Mouse (Mus musculus): ENCODE results near the gene Tmem39a. TPM values are rescaled to one million over a fixed set of nuclear protein-coding genes. Genes with fewer than 3 reads are reported as not detected.

Gene Tmem39a
- polyA plus RNA-seq, 1 experiment = 35.7 TPM

DNA sequence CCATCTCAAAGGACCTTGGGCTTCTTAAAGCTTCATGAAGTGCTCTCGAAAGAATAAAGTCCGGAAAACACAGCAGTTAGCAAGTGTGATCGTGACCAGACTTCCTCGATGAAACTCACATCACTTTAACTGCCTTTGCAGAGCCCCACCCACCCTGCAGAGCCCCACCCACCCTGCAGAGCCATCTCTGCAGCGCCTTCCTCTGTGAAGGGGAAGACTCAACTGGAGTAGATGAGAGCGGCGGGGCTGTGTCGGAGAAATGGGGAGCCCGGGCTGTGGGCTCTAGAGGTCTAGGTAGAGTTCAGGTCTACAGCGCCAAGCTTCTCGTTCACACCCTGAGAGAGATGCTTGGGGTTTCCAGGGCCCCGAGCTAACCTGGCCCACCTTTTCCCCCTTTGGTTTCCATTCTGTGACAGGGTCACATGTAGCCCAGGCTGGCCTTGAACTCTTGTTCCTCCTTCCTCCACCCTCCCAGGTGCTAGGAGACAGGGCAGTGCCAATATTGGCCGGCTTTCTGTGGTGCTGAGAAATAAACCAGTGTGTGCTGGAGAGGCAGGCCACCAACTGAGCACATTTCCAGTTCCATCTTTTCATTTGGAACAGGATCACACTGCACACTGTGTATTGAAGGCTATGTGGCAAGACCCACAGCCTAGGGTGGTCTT, 19.6 kb upstream of the Tmem39a start:
- no peak overlapping the region for H3K27ac ChIP-seq (ENCODE audit: control insufficient read depth, insufficient read depth, low read depth, low read length, poor library complexity)
- 82% methylated on average over 13 of the region's 13 CpGs for WGBS
- H3K4me3 ChIP-seq (replicated peaks; ENCODE audit: control insufficient read depth, low read depth, low read length) = no peak overlapping the region
- no peaks in the 10 kb centered on the region for H3K4me1 ChIP-seq (ENCODE audit: control insufficient read depth, insufficient read depth, low read length)
- TF ChIP-seq POLR2A (IDR thresholded peaks at IDR 0.05; ENCODE audit: borderline replicate concordance, control insufficient read depth, low read depth, low read length) (no peak), CTCF (IDR thresholded peaks at IDR 0.05; ENCODE audit: control insufficient read depth, insufficient read depth, low read length) (no peak)

GRCm38 (mm10) chr16:38548000-38548399, 10.5 kb upstream of the Tmem39a start:
- Histone ChIP-seq H3K27ac (ENCODE audit: control insufficient read depth, insufficient read depth, low read depth, low read length, poor library complexity) (no peak overlapping the region), H3K4me3 (replicated peaks; ENCODE audit: control insufficient read depth, low read depth, low read length) (no peak overlapping the region), H3K4me1 (ENCODE audit: control insufficient read depth, insufficient read depth, low read length) (no peaks in the 10 kb centered on the region)
- TF ChIP-seq POLR2A (IDR thresholded peaks at IDR 0.05; ENCODE audit: borderline replicate concordance, control insufficient read depth, low read depth, low read length) (no peak), CTCF (IDR thresholded peaks at IDR 0.05; ENCODE audit: control insufficient read depth, insufficient read depth, low read length) (no peak)
- WGBS = 50% methylated on average over 1 of the region's 1 CpGs

GRCm38 (mm10) chr16:38549479-38550396, 8.8 kb upstream of the Tmem39a start, which contains the start of gene Poglut1:
Gene Poglut1, minus strand, starts transcription at chr16:38550258.
- TF ChIP-seq CTCF (IDR thresholded peaks at IDR 0.05; ENCODE audit: control insufficient read depth, insufficient read depth, low read length) = no peak
- TF ChIP-seq POLR2A (IDR thresholded peaks at IDR 0.05; ENCODE audit: borderline replicate concordance, control insufficient read depth, low read depth, low read length) = peak; percentile 68; the same call in 1 of the 2 replicates
- peak within 1 kb of the TSS; percentile 88 for H3K4me3 ChIP-seq (replicated peaks; ENCODE audit: control insufficient read depth, low read depth, low read length)
- WGBS = 4% methylated on average over 54 of the region's 54 CpGs
- no peaks in the 10 kb centered on the region for H3K4me1 ChIP-seq (ENCODE audit: control insufficient read depth, insufficient read depth, low read length)
- H3K27ac ChIP-seq (ENCODE audit: control insufficient read depth, insufficient read depth, low read depth, low read length, poor library complexity) = no peak within 1 kb of the TSS

DNA sequence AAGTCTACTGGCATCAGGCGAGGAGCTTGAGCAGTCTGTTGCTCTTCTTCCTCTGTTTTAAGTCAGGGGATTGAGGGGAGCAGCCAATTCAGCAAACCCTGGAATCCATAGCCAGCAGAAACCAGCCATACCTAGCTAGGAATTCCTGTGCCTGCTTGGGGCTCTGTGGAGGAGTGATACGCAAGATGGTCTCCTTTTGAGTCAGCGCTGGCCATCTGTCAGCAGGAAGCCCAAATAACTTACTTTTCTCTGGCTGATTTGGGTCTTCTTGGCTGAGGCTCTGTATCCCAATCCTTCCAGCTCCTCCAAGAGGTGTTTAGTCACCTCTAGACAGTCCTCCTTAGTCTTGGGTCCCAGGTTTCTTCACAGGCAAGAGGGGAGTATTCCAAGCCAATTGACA, 2.5 kb upstream of the Tmem39a start:
- TF ChIP-seq CTCF (IDR thresholded peaks at IDR 0.05; ENCODE audit: control insufficient read depth, insufficient read depth, low read length) = no peak
- TF ChIP-seq POLR2A (IDR thresholded peaks at IDR 0.05; ENCODE audit: borderline replicate concordance, control insufficient read depth, low read depth, low read length) = no peak
- Histone ChIP-seq H3K4me3 (replicated peaks; ENCODE audit: control insufficient read depth, low read depth, low read length) (no peak overlapping the region), H3K4me1 (ENCODE audit: control insufficient read depth, insufficient read depth, low read length) (no peaks in the 10 kb centered on the region), H3K27ac (ENCODE audit: control insufficient read depth, insufficient read depth, low read depth, low read length, poor library complexity) (no peak overlapping the region)
- WGBS = 79% methylated on average over 3 of the region's 3 CpGs

DNA sequence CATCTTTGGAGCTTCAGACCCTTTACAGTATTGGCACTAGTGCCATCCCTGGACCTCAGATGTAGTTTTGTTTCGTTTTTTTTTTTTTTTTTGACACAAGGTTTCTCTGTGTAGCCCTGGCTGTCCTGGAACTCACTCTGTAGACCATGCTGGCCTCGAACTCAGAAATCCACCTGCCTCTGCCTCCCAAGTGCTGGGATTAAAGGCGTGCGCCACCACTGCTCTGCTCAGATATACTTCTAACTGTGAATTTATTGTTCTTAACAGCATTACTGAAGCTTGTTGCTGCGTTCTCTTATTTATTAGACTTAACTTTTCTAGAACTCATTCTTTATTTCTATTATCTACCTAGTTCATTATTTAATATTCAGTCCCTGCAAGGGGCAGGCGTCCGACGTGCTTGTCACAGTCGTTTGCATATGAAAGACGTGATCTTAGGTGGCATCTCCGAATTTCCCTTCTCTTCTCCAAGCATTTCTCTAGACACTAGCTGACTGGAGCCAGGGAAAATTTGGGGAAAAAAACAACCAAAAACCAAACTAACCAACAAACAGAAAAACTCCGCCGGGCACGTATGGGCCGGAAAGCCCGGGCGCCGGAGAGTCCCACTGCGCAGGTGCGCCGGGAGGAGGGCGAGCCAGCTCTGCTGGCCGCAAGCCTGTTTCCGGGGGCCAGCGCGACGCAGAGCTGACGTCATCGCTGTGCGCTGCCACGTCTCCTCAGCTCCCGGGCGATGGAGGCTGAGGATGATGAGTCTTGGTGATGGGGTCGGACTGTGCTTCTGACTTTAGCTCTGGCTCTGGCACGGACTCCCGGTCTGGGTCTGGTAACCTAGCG, 3.9 kb downstream of the Tmem39a start:
- 5% methylated on average over 37 of the region's 37 CpGs for WGBS
- peak overlapping the region; percentile 90 for H3K4me3 ChIP-seq (replicated peaks; ENCODE audit: control insufficient read depth, low read depth, low read length)
- TF ChIP-seq CTCF (IDR thresholded peaks at IDR 0.05; ENCODE audit: control insufficient read depth, insufficient read depth, low read length) (no peak), POLR2A (IDR thresholded peaks at IDR 0.05; ENCODE audit: borderline replicate concordance, control insufficient read depth, low read depth, low read length) (peak; percentile 83)
- peak overlapping the region; percentile 41 for H3K27ac ChIP-seq (ENCODE audit: control insufficient read depth, insufficient read depth, low read depth, low read length, poor library complexity)
- H3K4me1 ChIP-seq (ENCODE audit: control insufficient read depth, insufficient read depth, low read length) = no peaks in the 10 kb centered on the region; the same call in 1 of the 2 replicates

- H3K4me1 ChIP-seq (ENCODE audit: control insufficient read depth, insufficient read depth, low read length) = no peaks in the 10 kb centered on the region; the same call in 1 of the 2 replicates
- peak overlapping the region; percentile 90 for H3K4me3 ChIP-seq (replicated peaks; ENCODE audit: control insufficient read depth, low read depth, low read length)
- peak overlapping the region; percentile 41 for H3K27ac ChIP-seq (ENCODE audit: control insufficient read depth, insufficient read depth, low read depth, low read length, poor library complexity)
- WGBS = under 1% methylated on average over 25 of the region's 25 CpGs
- TF ChIP-seq POLR2A (IDR thresholded peaks at IDR 0.05; ENCODE audit: borderline replicate concordance, control insufficient read depth, low read depth, low read length) (no peak), CTCF (IDR thresholded peaks at IDR 0.05; ENCODE audit: control insufficient read depth, insufficient read depth, low read length) (no peak)
Measured at GRCm38 (mm10) chr16:38562968-38563327, 4.5 kb downstream of the Tmem39a start.

- TF ChIP-seq CTCF (IDR thresholded peaks at IDR 0.05; ENCODE audit: control insufficient read depth, insufficient read depth, low read length) (no peak), POLR2A (IDR thresholded peaks at IDR 0.05; ENCODE audit: borderline replicate concordance, control insufficient read depth, low read depth, low read length) (no peak)
- Histone ChIP-seq H3K4me1 (ENCODE audit: control insufficient read depth, insufficient read depth, low read length) (no peaks in the 10 kb centered on the region; the same call in 1 of the 2 replicates), H3K4me3 (replicated peaks; ENCODE audit: control insufficient read depth, low read depth, low read length) (no peak overlapping the region), H3K27ac (ENCODE audit: control insufficient read depth, insufficient read depth, low read depth, low read length, poor library complexity) (no peak overlapping the region)
- 24% methylated on average over 10 of the region's 10 CpGs for WGBS
Measured at GRCm38 (mm10) chr16:38563516-38563915, 5.0 kb downstream of the Tmem39a start.

All from bone marrow, adult 2 months (tissue).